Mouse (Mus musculus) v-Abl transformed pro-B cells (cell line): Measurements from ENCODE around the gene P2rx4.

Source experiments
- in situ Hi-C, 2 experiments: fragments of 400-800 bp; cut with MboI; formaldehyde crosslinking; loops; one replicate each; pipeline ENCODE4 v1.15.1; 2025; ENCODE audit not compliant: unreplicated experiment in 2 of 2

The P2rx4 gene

DNA sequence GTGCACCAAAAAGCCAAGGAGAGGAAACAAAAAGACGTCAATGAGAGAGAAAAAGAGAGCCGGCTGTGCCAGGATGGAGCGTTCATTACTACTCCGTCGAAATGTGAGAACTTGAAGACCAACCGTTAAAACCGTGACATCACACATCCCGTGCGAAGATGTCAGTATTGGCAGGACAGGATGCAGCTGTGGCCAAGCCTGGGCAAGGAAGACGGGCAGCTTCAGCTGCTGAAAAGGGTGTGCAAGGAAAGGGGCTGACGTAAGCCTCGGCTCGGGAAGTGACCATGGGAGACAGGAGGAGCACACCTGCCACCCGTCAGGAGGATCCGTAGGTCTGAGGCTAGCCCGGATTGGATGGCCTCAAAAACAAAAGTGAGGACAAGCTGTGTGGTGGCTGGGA is 47.1 kb downstream of the P2rx4 start:
- in situ Hi-C loops = no loop called here

DNA sequence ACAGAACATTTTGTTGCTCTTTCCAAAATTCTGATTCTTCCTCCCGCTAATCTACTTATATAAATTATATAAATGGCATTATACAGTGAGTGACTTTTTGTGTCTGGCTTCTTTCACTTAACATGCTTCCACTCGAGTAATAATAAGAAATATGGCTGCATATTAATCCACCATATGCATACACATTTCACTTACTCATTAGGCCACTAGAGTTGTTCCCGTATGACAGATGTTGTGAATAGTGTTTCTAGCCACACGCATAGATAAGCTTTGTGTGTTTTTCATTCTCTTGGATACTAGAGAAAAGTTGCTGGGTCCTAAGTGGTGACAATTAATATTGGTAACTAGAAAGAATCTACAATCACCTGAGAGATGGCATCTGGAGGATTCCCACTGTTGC is 48.3 kb downstream of the P2rx4 start:
- in situ Hi-C loops = no loop called here

DNA sequence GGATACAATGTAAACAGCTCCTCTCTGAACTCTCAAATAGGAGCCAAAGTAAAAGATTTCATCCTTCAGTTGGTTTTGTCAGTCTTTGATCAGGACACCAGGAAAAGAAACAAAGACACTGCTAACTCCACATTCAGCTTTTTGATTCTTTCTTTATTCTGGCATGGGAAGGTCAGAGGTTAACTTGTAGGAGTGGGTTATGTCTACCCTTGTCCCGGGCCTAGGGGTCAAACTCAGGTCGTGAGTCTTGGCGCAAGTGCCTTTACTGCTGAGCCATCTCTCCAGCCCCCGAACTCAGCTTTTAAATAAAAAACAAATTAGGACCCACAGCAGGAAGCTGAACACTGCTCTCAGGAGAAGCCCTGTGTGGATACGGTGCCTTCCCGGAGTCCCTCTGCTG is 48.8 kb downstream of the P2rx4 start:
- in situ Hi-C loops = no loop called here

DNA sequence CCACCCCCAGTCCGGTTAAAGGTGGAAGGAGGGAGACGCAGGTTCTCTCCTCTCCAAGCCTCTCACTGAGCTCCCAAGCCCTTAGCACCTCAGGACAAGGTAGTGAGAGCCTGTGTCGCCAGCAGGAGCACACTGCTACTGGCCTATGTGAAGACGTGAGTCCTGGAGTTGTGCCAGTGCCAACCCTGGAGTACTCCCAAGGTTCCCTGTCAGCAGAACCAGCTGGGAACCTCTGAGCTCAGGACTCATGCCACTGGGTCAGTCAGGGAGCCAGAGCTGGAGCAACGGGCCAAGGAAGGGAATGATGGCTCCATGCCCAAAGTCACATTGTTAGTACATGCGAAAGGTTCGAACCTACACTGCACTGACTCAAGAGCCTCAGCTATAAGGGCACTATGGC is 49.3 kb downstream of the P2rx4 start:
- in situ Hi-C loops = no loop called here

DNA sequence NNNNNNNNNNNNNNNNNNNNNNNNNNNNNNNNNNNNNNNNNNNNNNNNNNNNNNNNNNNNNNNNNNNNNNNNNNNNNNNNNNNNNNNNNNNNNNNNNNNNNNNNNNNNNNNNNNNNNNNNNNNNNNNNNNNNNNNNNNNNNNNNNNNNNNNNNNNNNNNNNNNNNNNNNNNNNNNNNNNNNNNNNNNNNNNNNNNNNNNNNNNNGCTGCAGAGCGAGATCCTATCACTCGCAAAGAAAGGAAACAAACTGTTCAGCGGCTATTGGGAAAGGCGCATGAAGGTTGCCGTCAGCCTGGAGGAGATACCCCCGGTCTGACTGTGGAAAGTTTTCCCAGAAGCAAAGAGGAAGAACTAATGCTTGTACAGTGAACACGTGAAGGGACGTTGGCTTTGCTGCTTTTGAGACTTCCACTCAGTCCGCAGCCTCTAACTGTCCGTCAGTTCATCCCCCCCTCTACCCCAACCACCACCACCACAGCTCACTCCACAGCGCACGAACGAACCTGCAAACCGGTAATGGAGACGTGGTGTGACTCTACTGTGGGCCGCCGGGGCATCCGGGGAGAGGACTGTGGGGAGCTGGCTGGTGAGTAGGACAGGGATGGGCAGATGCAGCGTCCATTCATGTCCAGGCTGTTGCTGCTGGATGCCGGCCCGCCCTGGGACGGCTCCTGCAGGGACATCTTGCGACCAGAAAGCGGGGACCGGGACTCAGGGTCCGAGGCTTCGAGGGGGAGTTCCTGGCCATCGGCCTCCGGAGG is 56.1 kb downstream of the P2rx4 start:
- in situ Hi-C loops = no loop called here

DNA sequence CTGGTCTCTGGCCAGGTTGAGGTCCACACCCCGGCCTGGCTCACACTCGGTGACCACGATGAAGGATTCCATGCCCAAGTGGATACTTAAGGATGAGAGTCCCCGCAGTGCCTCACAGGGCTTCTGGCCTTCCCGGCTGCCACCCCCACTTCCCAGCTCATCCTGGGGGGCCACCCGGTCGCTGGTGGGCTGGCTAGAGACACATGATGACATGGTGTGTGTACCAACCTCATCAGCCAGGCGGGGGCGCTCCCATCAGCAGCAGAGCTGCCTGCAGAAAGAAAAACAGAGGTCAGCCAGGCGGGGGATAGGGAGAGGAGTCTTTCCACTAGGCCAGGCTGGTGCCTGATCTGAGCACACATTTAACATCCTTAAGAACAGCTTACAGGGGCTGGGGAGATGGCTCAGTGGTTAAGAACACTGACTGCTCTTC is 56.7 kb downstream of the P2rx4 start:
- in situ Hi-C loops = no loop called here

DNA sequence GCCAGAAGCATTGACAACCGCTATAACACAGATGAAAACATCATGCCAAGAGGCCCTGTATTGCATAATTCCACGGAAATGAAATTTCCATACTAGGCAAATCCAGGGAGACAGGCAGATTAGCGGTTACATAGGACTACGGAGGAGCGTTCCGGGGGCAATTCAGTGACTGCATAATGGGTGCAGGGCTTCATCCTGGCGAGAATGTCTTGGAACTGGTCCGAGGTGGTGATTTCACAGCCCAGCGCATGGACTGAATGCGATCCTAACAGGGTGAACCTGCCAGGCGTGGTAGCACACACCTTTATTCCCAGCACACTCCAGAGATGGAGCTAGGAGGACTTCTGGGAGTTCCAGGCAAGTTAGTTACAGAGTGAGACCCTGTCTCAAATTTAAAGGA is 59.9 kb downstream of the P2rx4 start:
- in situ Hi-C loops = no loop called here

DNA sequence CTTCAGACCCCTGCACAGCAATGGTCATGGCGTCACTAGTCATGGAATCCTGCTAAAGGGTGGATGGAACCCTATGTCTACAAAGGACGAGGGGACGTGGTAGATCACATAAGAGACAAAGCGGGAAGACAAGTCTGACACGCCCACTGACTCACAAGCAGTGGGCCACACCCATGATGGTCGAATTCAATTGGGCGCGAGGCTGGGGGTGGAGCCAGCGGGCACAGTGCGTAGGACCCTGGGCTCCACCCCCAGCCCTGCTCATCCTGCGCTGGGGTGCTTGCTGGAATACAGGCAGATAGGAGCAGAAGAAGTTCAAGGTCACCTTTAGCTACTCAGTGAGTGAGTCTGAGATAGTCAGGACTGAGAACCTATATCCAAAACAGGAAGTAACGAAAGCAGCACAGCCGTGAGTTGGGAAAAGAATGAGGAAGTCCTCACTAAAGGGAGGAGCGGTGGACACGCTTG is 61.8 kb downstream of the P2rx4 start:
- in situ Hi-C loops = no loop called here

DNA sequence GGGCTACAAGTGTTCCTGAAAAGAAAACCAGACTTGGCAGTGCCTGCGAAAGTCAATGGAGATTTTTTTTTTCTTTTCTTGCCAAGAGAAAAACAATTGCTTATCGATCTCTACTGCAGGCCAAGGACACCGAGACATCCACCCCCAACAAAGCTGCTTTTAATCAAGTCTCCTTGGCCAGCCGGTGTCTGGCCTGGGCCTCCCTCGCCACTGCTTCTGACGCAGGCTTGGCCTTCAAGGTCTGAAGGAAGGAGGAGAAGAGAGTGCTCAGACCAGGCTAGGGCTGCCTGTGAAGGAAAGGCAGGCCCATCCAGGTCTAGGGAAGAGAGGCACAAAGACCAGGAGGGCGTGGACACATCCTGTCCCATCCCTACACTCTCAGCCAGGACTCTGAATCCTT is 63.0 kb downstream of the P2rx4 start:
- in situ Hi-C loops = no loop called here

DNA sequence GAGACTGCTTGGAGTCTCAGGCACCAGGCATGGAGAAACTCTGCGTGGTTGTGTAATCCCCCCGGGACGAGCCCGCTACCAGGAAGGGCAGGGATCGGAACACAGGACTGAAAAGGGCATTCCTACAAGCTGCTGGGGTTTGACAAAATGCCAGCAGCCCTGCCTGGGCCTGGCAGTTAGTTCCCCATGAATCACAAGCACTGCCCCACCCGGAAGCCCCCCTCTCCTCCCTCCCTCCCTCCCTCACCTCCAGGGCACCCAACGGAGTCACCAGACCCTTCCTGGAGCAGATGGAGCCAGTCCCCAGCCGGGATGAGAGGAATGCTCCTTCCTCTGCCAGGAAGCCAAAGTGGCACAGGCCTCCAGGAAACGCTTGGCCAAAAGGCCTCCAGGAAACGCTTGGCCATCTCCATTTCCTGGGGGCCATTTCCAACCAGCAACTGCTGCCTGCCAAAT is 63.5 kb downstream of the P2rx4 start:
- in situ Hi-C loops = no loop called here

DNA sequence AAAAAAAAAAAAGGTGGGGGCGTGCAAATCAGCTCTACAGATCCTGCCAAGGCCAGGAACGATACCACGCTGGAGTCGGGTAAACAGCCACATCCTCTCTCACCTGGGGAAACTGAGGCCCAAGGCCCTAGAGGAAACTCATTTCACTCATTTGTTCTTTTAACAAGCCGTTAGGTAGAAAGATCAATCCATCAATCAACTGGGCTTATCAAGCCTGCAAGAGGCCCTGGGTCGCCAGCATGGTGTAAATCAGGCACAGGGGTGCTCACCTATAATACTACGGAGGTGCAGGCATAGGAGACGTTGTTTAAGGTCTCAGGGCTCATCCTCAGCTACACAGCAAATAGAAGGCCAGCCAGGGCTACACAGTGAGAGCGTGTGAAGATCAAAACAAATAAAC is 64.1 kb downstream of the P2rx4 start:
- in situ Hi-C loops = no loop called here

DNA sequence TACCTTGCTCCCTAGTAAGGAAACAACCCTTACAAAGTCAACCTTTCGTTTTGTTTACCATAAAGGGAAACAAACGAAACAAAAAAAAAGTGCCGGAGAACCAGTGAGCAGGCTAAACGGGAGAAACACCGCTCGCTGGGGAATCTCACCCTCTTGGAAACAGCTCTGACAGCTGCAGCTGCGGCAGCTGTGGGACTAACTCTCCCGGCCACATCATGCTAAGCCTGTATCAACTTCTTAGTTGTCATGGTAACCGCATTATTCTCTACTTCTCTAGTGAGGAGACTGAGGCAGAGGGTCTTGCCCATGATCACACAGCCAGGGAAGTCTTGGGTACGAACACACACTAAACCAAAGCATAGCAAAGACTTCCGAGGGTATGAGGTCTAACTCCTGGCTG is 66.4 kb downstream of the P2rx4 start:
- in situ Hi-C loops = no loop called here

DNA sequence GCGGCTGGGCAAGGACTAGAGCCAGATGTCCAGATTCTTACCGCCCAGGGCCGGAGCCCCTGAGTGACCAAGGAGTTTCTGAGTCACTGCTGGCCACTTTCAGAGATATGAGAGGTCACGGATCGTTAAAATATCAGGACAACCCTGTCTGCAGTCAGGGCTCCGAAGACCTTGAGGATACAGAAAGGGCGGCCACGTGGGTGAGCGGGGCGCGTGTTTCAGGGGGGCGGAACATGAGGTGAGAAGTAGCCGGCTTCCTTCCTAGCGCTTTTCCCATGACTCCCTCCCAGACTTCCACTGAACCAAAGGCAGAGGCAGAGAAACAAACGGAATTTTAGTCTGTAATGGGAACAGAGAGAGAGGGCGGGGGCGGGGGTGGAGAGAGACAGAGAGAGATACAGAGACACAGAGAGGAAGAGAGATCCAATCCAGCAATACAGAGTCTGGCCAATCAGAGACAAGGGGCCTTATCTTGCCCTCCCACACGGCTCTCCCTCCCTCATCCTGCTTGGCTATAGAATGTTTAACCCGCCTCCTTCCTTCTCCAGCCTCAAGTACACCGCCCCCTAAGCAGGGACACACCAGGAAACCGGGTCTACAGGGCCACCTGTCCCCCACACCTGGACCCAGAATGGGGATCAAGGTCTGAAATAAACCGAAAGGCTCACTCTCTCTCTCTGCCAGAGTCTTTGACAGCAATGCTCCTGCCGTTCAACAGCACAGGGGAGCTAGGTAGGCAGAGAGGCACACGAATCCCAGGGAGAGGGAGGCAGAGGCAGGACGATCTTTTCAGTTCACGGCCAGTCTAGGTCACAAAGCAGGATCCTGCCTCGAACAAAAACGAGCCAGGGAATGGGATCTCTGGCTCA is 67.6 kb downstream of the P2rx4 start:
- in situ Hi-C loops = loop anchor here in 1 of 2 experiments (5.0 kb wide), 1 partner anchor 38 kb away; no protein-coding TSS in a partner anchor

DNA sequence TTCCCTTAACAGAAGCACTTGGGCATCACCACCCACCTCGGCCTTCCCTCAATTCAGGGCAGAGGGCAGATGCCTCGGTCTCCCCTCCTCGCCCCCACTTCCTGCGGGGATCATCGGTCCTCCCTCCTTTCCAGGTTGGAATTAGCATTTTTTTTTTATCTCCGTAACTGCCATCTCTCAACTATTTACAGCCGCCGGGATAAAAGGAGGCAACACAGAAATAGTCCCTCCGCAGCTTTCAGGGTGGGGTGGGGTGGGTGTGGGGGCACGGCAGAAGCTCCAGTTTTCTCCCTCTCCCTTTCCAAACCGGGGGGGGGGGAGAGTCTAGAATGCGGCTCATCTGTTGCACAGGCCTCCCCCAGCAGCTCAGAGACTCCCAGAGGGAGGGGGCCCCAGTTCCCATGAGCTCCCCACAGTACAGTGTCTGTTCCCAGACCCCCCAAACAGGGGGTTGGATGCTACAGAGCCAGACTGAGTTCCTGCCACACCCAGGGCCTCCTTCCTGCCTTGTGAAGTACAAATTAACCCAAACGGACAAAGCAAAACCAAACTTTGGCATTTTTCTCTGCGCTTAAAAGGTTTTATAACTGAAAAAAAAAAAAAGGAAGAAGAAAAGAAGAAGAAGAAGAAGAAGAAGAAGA is 68.4 kb downstream of the P2rx4 start:
- in situ Hi-C loops = loop anchor here in 1 of 2 experiments (5.0 kb wide), 1 partner anchor 38 kb away; no protein-coding TSS in a partner anchor

DNA sequence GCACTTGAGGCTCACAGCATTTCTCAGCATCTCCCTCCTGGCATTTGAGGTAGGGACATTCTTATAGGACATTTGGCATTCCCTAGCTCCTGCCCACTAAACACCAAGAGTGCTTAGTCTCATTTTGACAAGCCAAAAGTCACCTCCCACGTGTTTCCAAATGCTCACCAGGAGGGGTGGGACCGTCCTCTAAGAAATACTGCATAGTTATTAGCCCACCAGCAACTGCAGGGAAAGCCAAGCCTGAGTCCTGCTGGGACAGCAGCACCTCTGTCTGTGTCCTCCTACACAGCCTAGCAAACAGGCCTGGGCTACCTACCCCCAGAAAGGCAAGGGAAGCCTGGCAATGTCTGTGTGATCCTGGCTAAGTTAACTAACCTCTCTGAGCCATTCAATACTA is 70.0 kb downstream of the P2rx4 start:
- in situ Hi-C loops = loop anchor here in 1 of 2 experiments (5.0 kb wide), 1 partner anchor 40 kb away; no protein-coding TSS in a partner anchor

DNA sequence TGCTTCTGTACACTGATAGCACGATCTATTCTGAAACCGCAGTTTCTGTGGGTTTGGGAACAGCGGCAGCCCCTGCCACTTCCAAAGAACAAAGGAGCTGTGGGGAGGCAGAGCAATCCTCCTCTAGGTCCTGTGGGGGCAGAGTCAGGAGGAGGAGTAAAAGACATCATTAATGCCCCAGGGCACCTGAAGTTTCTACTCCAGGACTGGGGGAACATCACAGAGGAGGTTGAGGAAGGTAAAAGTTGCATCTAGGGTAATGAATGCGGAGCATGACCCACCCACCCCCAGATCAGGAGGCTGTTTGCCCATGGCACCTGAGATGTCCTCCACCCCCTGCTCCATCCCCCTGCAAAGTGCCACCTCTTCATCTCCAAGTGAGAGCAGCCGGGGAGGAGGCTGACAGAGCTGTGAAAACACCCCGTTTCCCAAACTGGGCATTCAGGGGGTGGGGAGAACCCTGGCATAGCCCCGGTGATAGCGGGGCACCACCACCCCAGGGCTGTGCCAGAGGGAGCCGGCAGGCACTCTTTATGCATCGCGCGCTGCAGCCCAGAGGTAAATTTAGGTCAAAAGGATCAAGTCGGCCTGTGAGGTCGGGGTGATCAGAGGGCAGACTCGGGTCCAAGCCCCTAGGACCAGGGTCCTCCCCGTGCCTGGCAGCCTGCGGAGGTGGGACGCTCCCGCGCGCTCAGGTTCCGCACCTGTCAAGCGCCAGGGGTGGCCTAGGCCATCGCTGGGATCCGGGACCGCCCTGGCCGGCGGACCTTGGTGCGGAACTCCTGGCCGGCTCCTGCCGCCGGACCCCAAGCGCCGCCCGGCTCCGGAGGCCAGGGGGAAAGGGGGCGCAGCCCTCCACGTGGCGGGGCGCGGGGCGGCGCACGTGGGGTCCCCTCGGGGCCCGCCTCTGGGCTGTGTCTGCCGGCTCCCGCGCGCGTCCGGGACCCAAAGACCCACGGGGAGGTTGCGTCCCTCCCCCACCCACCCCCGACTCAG is 71.2 kb downstream of the P2rx4 start:
- in situ Hi-C loops = loop anchor here in 1 of 2 experiments (5.0 kb wide), 1 partner anchor 41 kb away; no protein-coding TSS in a partner anchor
